Mouse (Mus musculus) heart, adult 11 months (tissue): ENCODE data around the gene Cadm4.

ENCODE experiments used
- DNase-seq: peaks from one replicate; pipeline ENCODE4 v3.0.0; 2022

Gene Cadm4

GRCm38 (mm10) chr7:24533806-24534205, 52.0 kb downstream of the Cadm4 start:
- no peak for DNase-seq

GRCm38 (mm10) chr7:24534301-24534700, 52.5 kb downstream of the Cadm4 start:
- no peak for DNase-seq

GRCm38 (mm10) chr7:24537081-24537480, 55.3 kb downstream of the Cadm4 start:
- DNase-seq: no peak

GRCm38 (mm10) chr7:24537591-24537990, 55.8 kb downstream of the Cadm4 start:
- no peak for DNase-seq

- no peak for DNase-seq
Observed at GRCm38 (mm10) chr7:24538154-24538553, 56.3 kb downstream of the Cadm4 start.

- DNase-seq: no peak
Observed at GRCm38 (mm10) chr7:24538701-24539100, 56.9 kb downstream of the Cadm4 start.

GRCm38 (mm10) chr7:24539686-24540085, 57.9 kb downstream of the Cadm4 start:
- no peak for DNase-seq

GRCm38 (mm10) chr7:24544506-24544905, 62.7 kb downstream of the Cadm4 start:
- DNase-seq: no peak

- DNase-seq: peak; percentile 92
Observed at GRCm38 (mm10) chr7:24546068-24546614, 64.3 kb downstream of the Cadm4 start, which contains the start of the genes Pinlyp and Xrcc1. Gene Pinlyp, minus strand, starts transcription at chr7:24546118. Gene Xrcc1, plus strand, starts transcription at chr7:24546289.

GRCm38 (mm10) chr7:24546634-24547389, 65.0 kb downstream of the Cadm4 start:
- peak; percentile 100 for DNase-seq

- no peak for DNase-seq
Observed at GRCm38 (mm10) chr7:24547534-24548036, 65.8 kb downstream of the Cadm4 start.

GRCm38 (mm10) chr7:24551985-24552759, 70.3 kb downstream of the Cadm4 start:
- DNase-seq: peak; percentile 92
